Mouse (Mus musculus): ENCODE results near the gene Bbs10. TPM values are rescaled to one million over a fixed set of nuclear protein-coding genes. Genes with fewer than 3 reads are reported as not detected.

Bbs10 gene
- polyA plus RNA-seq, 1 experiment: not detected

- Histone ChIP-seq H3K4me3 (ENCODE audit: insufficient read depth, low read depth, low read length) (no peak overlapping the region), H3K4me1 (ENCODE audit: control insufficient read depth, insufficient read depth, low read length) (peaks cover 5% of the 10 kb centered on the region; the same call in 1 of the 2 replicates), H3K27ac (ENCODE audit: insufficient read depth, low read depth, low read length) (no peak overlapping the region)
- no peak for TF ChIP-seq CTCF (IDR thresholded peaks at IDR 0.05; ENCODE audit: insufficient read depth, low read depth, low read length)
- TF ChIP-seq POLR2A (IDR thresholded peaks at IDR 0.05; ENCODE audit: insufficient read depth, low read depth, low read length): no peak
- 32% methylated on average over 3 of the region's 3 CpGs for WGBS
These were observed 17.5 kb downstream of the Bbs10 start for GRCm38 (mm10) chr10:111315940-111316339.

GRCm38 (mm10) chr10:111318021-111318420, 19.5 kb downstream of the Bbs10 start:
- H3K4me1 ChIP-seq (ENCODE audit: control insufficient read depth, insufficient read depth, low read length): peaks cover 5% of the 10 kb centered on the region; the same call in 1 of the 2 replicates
- no peak overlapping the region for H3K4me3 ChIP-seq (ENCODE audit: insufficient read depth, low read depth, low read length)
- TF ChIP-seq POLR2A (IDR thresholded peaks at IDR 0.05; ENCODE audit: insufficient read depth, low read depth, low read length) (no peak), CTCF (IDR thresholded peaks at IDR 0.05; ENCODE audit: insufficient read depth, low read depth, low read length) (no peak)
- peak overlapping the region; percentile 18 for H3K27ac ChIP-seq (ENCODE audit: insufficient read depth, low read depth, low read length)
- WGBS: 32% methylated on average over 3 of the region's 3 CpGs

- H3K4me1 ChIP-seq (ENCODE audit: control insufficient read depth, insufficient read depth, low read length): peaks cover 5% of the 10 kb centered on the region; the same call in 1 of the 2 replicates
- no peak overlapping the region for H3K4me3 ChIP-seq (ENCODE audit: insufficient read depth, low read depth, low read length)
- H3K27ac ChIP-seq (ENCODE audit: insufficient read depth, low read depth, low read length): no peak overlapping the region
- no peak for TF ChIP-seq CTCF (IDR thresholded peaks at IDR 0.05; ENCODE audit: insufficient read depth, low read depth, low read length)
- no peak for TF ChIP-seq POLR2A (IDR thresholded peaks at IDR 0.05; ENCODE audit: insufficient read depth, low read depth, low read length)
- WGBS: 85% methylated on average over 9 of the region's 9 CpGs
These were observed 20.5 kb downstream of the Bbs10 start for GRCm38 (mm10) chr10:111318805-111319500.

- no peak overlapping the region for H3K4me3 ChIP-seq (ENCODE audit: insufficient read depth, low read depth, low read length)
- no peak for TF ChIP-seq CTCF (IDR thresholded peaks at IDR 0.05; ENCODE audit: insufficient read depth, low read depth, low read length)
- no peak for TF ChIP-seq POLR2A (IDR thresholded peaks at IDR 0.05; ENCODE audit: insufficient read depth, low read depth, low read length)
- no peak overlapping the region for H3K27ac ChIP-seq (ENCODE audit: insufficient read depth, low read depth, low read length)
- H3K4me1 ChIP-seq (ENCODE audit: control insufficient read depth, insufficient read depth, low read length): peaks cover 5% of the 10 kb centered on the region; the same call in 1 of the 2 replicates
These were observed 22.1 kb downstream of the Bbs10 start for GRCm38 (mm10) chr10:111320579-111320978.

GRCm38 (mm10) chr10:111327957-111328356, 29.5 kb downstream of the Bbs10 start:
- H3K4me1 ChIP-seq (ENCODE audit: control insufficient read depth, insufficient read depth, low read length): no peaks in the 10 kb centered on the region
- H3K27ac ChIP-seq (ENCODE audit: insufficient read depth, low read depth, low read length): no peak overlapping the region
- 79% methylated on average over 4 of the region's 4 CpGs for WGBS
- TF ChIP-seq CTCF (IDR thresholded peaks at IDR 0.05; ENCODE audit: insufficient read depth, low read depth, low read length) (no peak), POLR2A (IDR thresholded peaks at IDR 0.05; ENCODE audit: insufficient read depth, low read depth, low read length) (no peak)
- no peak overlapping the region for H3K4me3 ChIP-seq (ENCODE audit: insufficient read depth, low read depth, low read length)

GRCm38 (mm10) chr10:111329326-111329725, 30.8 kb downstream of the Bbs10 start:
- H3K4me3 ChIP-seq (ENCODE audit: insufficient read depth, low read depth, low read length): no peak overlapping the region
- TF ChIP-seq POLR2A (IDR thresholded peaks at IDR 0.05; ENCODE audit: insufficient read depth, low read depth, low read length): no peak
- no peak for TF ChIP-seq CTCF (IDR thresholded peaks at IDR 0.05; ENCODE audit: insufficient read depth, low read depth, low read length)
- 70% methylated on average over 5 of the region's 5 CpGs for WGBS
- no peaks in the 10 kb centered on the region for H3K4me1 ChIP-seq (ENCODE audit: control insufficient read depth, insufficient read depth, low read length)
- H3K27ac ChIP-seq (ENCODE audit: insufficient read depth, low read depth, low read length): no peak overlapping the region

- no peak overlapping the region for H3K27ac ChIP-seq (ENCODE audit: insufficient read depth, low read depth, low read length)
- no peak overlapping the region for H3K4me3 ChIP-seq (ENCODE audit: insufficient read depth, low read depth, low read length)
- TF ChIP-seq POLR2A (IDR thresholded peaks at IDR 0.05; ENCODE audit: insufficient read depth, low read depth, low read length) (no peak), CTCF (IDR thresholded peaks at IDR 0.05; ENCODE audit: insufficient read depth, low read depth, low read length) (no peak)
- no peaks in the 10 kb centered on the region for H3K4me1 ChIP-seq (ENCODE audit: control insufficient read depth, insufficient read depth, low read length)
- WGBS: 96% methylated on average over 2 of the region's 2 CpGs
These were observed 36.4 kb downstream of the Bbs10 start for GRCm38 (mm10) chr10:111334902-111335301.

GRCm38 (mm10) chr10:111335517-111336352, 37.3 kb downstream of the Bbs10 start:
- Histone ChIP-seq H3K4me3 (ENCODE audit: insufficient read depth, low read depth, low read length) (no peak overlapping the region), H3K27ac (ENCODE audit: insufficient read depth, low read depth, low read length) (no peak overlapping the region), H3K4me1 (ENCODE audit: control insufficient read depth, insufficient read depth, low read length) (no peaks in the 10 kb centered on the region)
- TF ChIP-seq CTCF (IDR thresholded peaks at IDR 0.05; ENCODE audit: insufficient read depth, low read depth, low read length) (no peak), POLR2A (IDR thresholded peaks at IDR 0.05; ENCODE audit: insufficient read depth, low read depth, low read length) (no peak)
- 29% methylated on average over 29 of the region's 29 CpGs for WGBS

- Histone ChIP-seq H3K4me1 (ENCODE audit: control insufficient read depth, insufficient read depth, low read length) (no peaks in the 10 kb centered on the region), H3K27ac (ENCODE audit: insufficient read depth, low read depth, low read length) (no peak overlapping the region), H3K4me3 (ENCODE audit: insufficient read depth, low read depth, low read length) (no peak overlapping the region)
- no peak for TF ChIP-seq CTCF (IDR thresholded peaks at IDR 0.05; ENCODE audit: insufficient read depth, low read depth, low read length)
- TF ChIP-seq POLR2A (IDR thresholded peaks at IDR 0.05; ENCODE audit: insufficient read depth, low read depth, low read length): no peak
- 42% methylated on average over 10 of the region's 10 CpGs for WGBS
These were observed 37.9 kb downstream of the Bbs10 start for GRCm38 (mm10) chr10:111336353-111336713.

Data from olfactory bulb, adult 2 months (tissue).